Mouse (Mus musculus): Measurements from ENCODE around the gene Bfsp1. TPM values are rescaled to one million over a fixed set of nuclear protein-coding genes. Genes with fewer than 3 reads are reported as not detected.

The Bfsp1 gene
- polyA plus RNA-seq, 1 experiment from 2014 or later, result 0.53 TPM

- no peak overlapping the region for H3K27ac ChIP-seq (ENCODE audit: low read depth, low read length)
- 71% methylated on average over 12 of the region's 12 CpGs for WGBS
- ATAC-seq, result no peak
- no peak overlapping the region for H3K9ac ChIP-seq (ENCODE audit: low read length)
- H3K4me1 ChIP-seq (ENCODE audit: control insufficient read depth, insufficient read depth, low read length), result no peaks in the 10 kb centered on the region
- no peak for DNase-seq (ENCODE audit: low spot score)
- no peak overlapping the region for H3K4me2 ChIP-seq (ENCODE audit: low read length)
- no peak overlapping the region for H3K4me3 ChIP-seq (ENCODE audit: low read depth, low read length)
- H3K27me3 ChIP-seq (replicated peaks; ENCODE audit: control insufficient read depth, insufficient read depth, low read length), result no peaks in the 10 kb centered on the region
- no peaks in the 10 kb centered on the region for H3K36me3 ChIP-seq (ENCODE audit: control insufficient read depth, insufficient read depth, low read length)
- no peaks in the 10 kb centered on the region for H3K9me3 ChIP-seq (replicated peaks; ENCODE audit: control insufficient read depth, low read length)
Measured at GRCm38 (mm10) chr2:143889860-143890433, 27.0 kb upstream of the Bfsp1 start.

- Histone ChIP-seq H3K4me3 (ENCODE audit: low read depth, low read length) (no peak overlapping the region), H3K9ac (ENCODE audit: low read length) (no peak overlapping the region), H3K4me2 (ENCODE audit: low read length) (no peak overlapping the region), H3K36me3 (ENCODE audit: control insufficient read depth, insufficient read depth, low read length) (no peaks in the 10 kb centered on the region), H3K27ac (ENCODE audit: low read depth, low read length) (no peak overlapping the region), H3K4me1 (ENCODE audit: control insufficient read depth, insufficient read depth, low read length) (no peaks in the 10 kb centered on the region), H3K9me3 (replicated peaks; ENCODE audit: control insufficient read depth, low read length) (no peaks in the 10 kb centered on the region), H3K27me3 (replicated peaks; ENCODE audit: control insufficient read depth, insufficient read depth, low read length) (no peaks in the 10 kb centered on the region)
- ATAC-seq (no peak), DNase-seq (ENCODE audit: low spot score) (no peak)
- WGBS, result 86% methylated on average over 15 of the region's 15 CpGs
Measured at GRCm38 (mm10) chr2:143889131-143889859, 26.3 kb upstream of the Bfsp1 start.

- WGBS, result 89% methylated on average over 10 of the region's 10 CpGs
- no peak overlapping the region for H3K27ac ChIP-seq (ENCODE audit: low read depth, low read length)
- DNase-seq (ENCODE audit: low spot score), result no peak
Measured at GRCm38 (mm10) chr2:143882606-143883288, 19.8 kb upstream of the Bfsp1 start.

GRCm38 (mm10) chr2:143882002-143882401 is 19.0 kb upstream of the Bfsp1 start:
- ATAC-seq (no peak), DNase-seq (ENCODE audit: low spot score) (no peak)
- Histone ChIP-seq H3K9ac (ENCODE audit: low read length) (no peak overlapping the region), H3K9me3 (replicated peaks; ENCODE audit: control insufficient read depth, low read length) (no peaks in the 10 kb centered on the region), H3K27ac (ENCODE audit: low read depth, low read length) (no peak overlapping the region), H3K36me3 (ENCODE audit: control insufficient read depth, insufficient read depth, low read length) (no peaks in the 10 kb centered on the region), H3K4me2 (ENCODE audit: low read length) (no peak overlapping the region), H3K4me3 (ENCODE audit: low read depth, low read length) (no peak overlapping the region), H3K4me1 (ENCODE audit: control insufficient read depth, insufficient read depth, low read length) (no peaks in the 10 kb centered on the region), H3K27me3 (replicated peaks; ENCODE audit: control insufficient read depth, insufficient read depth, low read length) (no peaks in the 10 kb centered on the region)
- 90% methylated on average over 4 of the region's 4 CpGs for WGBS

More at GRCm38 (mm10) chr2:143882606-143883288, 19.8 kb upstream of the Bfsp1 start:
- no peaks in the 10 kb centered on the region for H3K9me3 ChIP-seq (replicated peaks; ENCODE audit: control insufficient read depth, low read length)
- H3K4me1 ChIP-seq (ENCODE audit: control insufficient read depth, insufficient read depth, low read length), result no peaks in the 10 kb centered on the region
- no peaks in the 10 kb centered on the region for H3K27me3 ChIP-seq (replicated peaks; ENCODE audit: control insufficient read depth, insufficient read depth, low read length)
- no peak overlapping the region for H3K4me3 ChIP-seq (ENCODE audit: low read depth, low read length)
- H3K9ac ChIP-seq (ENCODE audit: low read length), result no peak overlapping the region
- no peaks in the 10 kb centered on the region for H3K36me3 ChIP-seq (ENCODE audit: control insufficient read depth, insufficient read depth, low read length)
- ATAC-seq, result no peak
- no peak overlapping the region for H3K4me2 ChIP-seq (ENCODE audit: low read length)

- no peaks in the 10 kb centered on the region for H3K36me3 ChIP-seq (ENCODE audit: control insufficient read depth, insufficient read depth, low read length)
- H3K9ac ChIP-seq (ENCODE audit: low read length), result no peak overlapping the region
- no peaks in the 10 kb centered on the region for H3K27me3 ChIP-seq (replicated peaks; ENCODE audit: control insufficient read depth, insufficient read depth, low read length)
- no peak overlapping the region for H3K4me3 ChIP-seq (ENCODE audit: low read depth, low read length)
- 88% methylated on average over 6 of the region's 6 CpGs for WGBS
- DNase-seq (ENCODE audit: low spot score) (no peak), ATAC-seq (no peak)
- H3K4me2 ChIP-seq (ENCODE audit: low read length), result no peak overlapping the region
- no peaks in the 10 kb centered on the region for H3K9me3 ChIP-seq (replicated peaks; ENCODE audit: control insufficient read depth, low read length)
- no peak overlapping the region for H3K27ac ChIP-seq (ENCODE audit: low read depth, low read length)
- no peaks in the 10 kb centered on the region for H3K4me1 ChIP-seq (ENCODE audit: control insufficient read depth, insufficient read depth, low read length)
Measured at GRCm38 (mm10) chr2:143879311-143879710, 16.3 kb upstream of the Bfsp1 start.

GRCm38 (mm10) chr2:143876929-143877632 is 14.1 kb upstream of the Bfsp1 start:
- no peak for DNase-seq (ENCODE audit: low spot score)
- Histone ChIP-seq H3K27me3 (replicated peaks; ENCODE audit: control insufficient read depth, insufficient read depth, low read length) (no peaks in the 10 kb centered on the region), H3K9me3 (replicated peaks; ENCODE audit: control insufficient read depth, low read length) (no peaks in the 10 kb centered on the region), H3K36me3 (ENCODE audit: control insufficient read depth, insufficient read depth, low read length) (no peaks in the 10 kb centered on the region), H3K4me3 (ENCODE audit: low read depth, low read length) (no peak overlapping the region), H3K4me1 (ENCODE audit: control insufficient read depth, insufficient read depth, low read length) (no peaks in the 10 kb centered on the region), H3K27ac (ENCODE audit: low read depth, low read length) (no peak overlapping the region), H3K4me2 (ENCODE audit: low read length) (no peak overlapping the region), H3K9ac (ENCODE audit: low read length) (no peak overlapping the region)
- WGBS, result 79% methylated on average over 4 of the region's 4 CpGs
- ATAC-seq, result no peak

GRCm38 (mm10) chr2:143876026-143876425 is 13.1 kb upstream of the Bfsp1 start:
- no peak overlapping the region for H3K4me3 ChIP-seq (ENCODE audit: low read depth, low read length)
- H3K4me2 ChIP-seq (ENCODE audit: low read length), result no peak overlapping the region
- H3K36me3 ChIP-seq (ENCODE audit: control insufficient read depth, insufficient read depth, low read length), result no peaks in the 10 kb centered on the region
- H3K9ac ChIP-seq (ENCODE audit: low read length), result no peak overlapping the region
- no peak overlapping the region for H3K27ac ChIP-seq (ENCODE audit: low read depth, low read length)
- 78% methylated on average over 1 of the region's 1 CpGs for WGBS
- no peaks in the 10 kb centered on the region for H3K27me3 ChIP-seq (replicated peaks; ENCODE audit: control insufficient read depth, insufficient read depth, low read length)
- DNase-seq (ENCODE audit: low spot score) (no peak), ATAC-seq (no peak)
- H3K4me1 ChIP-seq (ENCODE audit: control insufficient read depth, insufficient read depth, low read length), result no peaks in the 10 kb centered on the region
- H3K9me3 ChIP-seq (replicated peaks; ENCODE audit: control insufficient read depth, low read length), result no peaks in the 10 kb centered on the region

- Histone ChIP-seq H3K4me1 (ENCODE audit: control insufficient read depth, insufficient read depth, low read length) (no peaks in the 10 kb centered on the region), H3K9me3 (replicated peaks; ENCODE audit: control insufficient read depth, low read length) (no peaks in the 10 kb centered on the region), H3K27me3 (replicated peaks; ENCODE audit: control insufficient read depth, insufficient read depth, low read length) (no peaks in the 10 kb centered on the region), H3K27ac (ENCODE audit: low read depth, low read length) (no peak overlapping the region), H3K4me2 (ENCODE audit: low read length) (no peak overlapping the region), H3K36me3 (ENCODE audit: control insufficient read depth, insufficient read depth, low read length) (no peaks in the 10 kb centered on the region), H3K4me3 (ENCODE audit: low read depth, low read length) (no peak overlapping the region), H3K9ac (ENCODE audit: low read length) (no peak overlapping the region)
- ATAC-seq (no peak), DNase-seq (ENCODE audit: low spot score) (no peak)
- 78% methylated on average over 10 of the region's 10 CpGs for WGBS
Measured at GRCm38 (mm10) chr2:143870936-143871688, 8.1 kb upstream of the Bfsp1 start.
